ENCODE assay signal across 10 mouse cellular contexts in genomic region chr5:120439887-120440670, GRCm38 (mm10). TPM values are rescaled to one million over a fixed set of nuclear protein-coding genes. Genes with fewer than 3 reads are reported as not detected.
A peak's percentile ranks its signal among the peaks of the same experiment; 100 is the strongest.
DNase-seq lines count a peak whose midpoint lies in the region; ATAC-seq and TF ChIP-seq lines count a peak whose summit lies in the region.
"Had no signal": no experiment of that assay in that cellular context is flagged by ENCODE, and none has a peak within 500 bp of the region (broad histone marks: within the 10 kb centered on the region; RNA-seq: fewer than 3 reads in every experiment).

No protein-coding gene starts in this region.

- peak overlapping the region; percentile 68 for H3K4me2 ChIP-seq in heart, embryonic 15.5 days
- H3K4me2 ChIP-seq in liver, embryonic 16.5 days (ENCODE audit: low read depth, low read length) = peak overlapping the region; percentile 27; the same call in 1 of the 2 replicates

- peaks cover 6% of the 10 kb centered on the region; the same call in 1 of the 2 replicates for H3K27me3 ChIP-seq in cerebellum, adult 2 months (ENCODE audit: control insufficient read depth, insufficient read depth, low read length)
- peaks cover 27% of the 10 kb centered on the region for H3K27me3 ChIP-seq in ES-Bruce4 (ENCODE audit: control insufficient read depth, insufficient read depth, low read length, poor library complexity, severe bottlenecking)
- peaks cover 89% of the 10 kb centered on the region for H3K27me3 ChIP-seq in heart, embryonic 15.5 days
- peaks cover 67% of the 10 kb centered on the region for H3K27me3 ChIP-seq in liver, embryonic 16.5 days (ENCODE audit: control insufficient read depth, insufficient read depth, low read depth, low read length)

- peak overlapping the region; percentile 62 for H3K4me3 ChIP-seq in cerebellum, adult 2 months (replicated peaks; ENCODE audit: insufficient read depth, low read depth, low read length)
- H3K4me3 ChIP-seq in ES-Bruce4 (ENCODE audit: low read depth, low read length) = peak overlapping the region; percentile 29; the same call in 1 of the 2 replicates
- peak overlapping the region; percentile 47 for H3K4me3 ChIP-seq in heart, embryonic 15.5 days
- no peak overlapping the region for H3K4me3 ChIP-seq in liver, embryonic 16.5 days (ENCODE audit: low read depth, low read length)

- no peak overlapping the region for H3K27ac ChIP-seq in cerebellum, adult 2 months (ENCODE audit: insufficient read depth, low read length)
- H3K27ac ChIP-seq in ES-Bruce4 (ENCODE audit: insufficient read depth, low read length) = no peak overlapping the region
- no peak overlapping the region for H3K27ac ChIP-seq in heart, embryonic 15.5 days
- no peak overlapping the region for H3K27ac ChIP-seq in liver, embryonic 16.5 days (ENCODE audit: low read length)
- H3K27ac ChIP-seq: macrophage had no signal

- TF ChIP-seq CTCF in cerebellum, adult 2 months (IDR thresholded peaks at IDR 0.05; ENCODE audit: borderline replicate concordance, insufficient read depth, low read depth, low read length) = no peak
- no peak for TF ChIP-seq CTCF in ES-Bruce4 (IDR thresholded peaks at IDR 0.05; ENCODE audit: low read depth, low read length)

- no peaks in the 10 kb centered on the region for H3K9me3 ChIP-seq in ES-Bruce4 (replicated peaks; ENCODE audit: control insufficient read depth, insufficient read depth, low read length, poor library complexity, severe bottlenecking)
- H3K9me3 ChIP-seq in heart, embryonic 15.5 days (replicated peaks) = no peaks in the 10 kb centered on the region
- H3K9me3 ChIP-seq in liver, embryonic 16.5 days (replicated peaks; ENCODE audit: control insufficient read depth, low read length) = no peaks in the 10 kb centered on the region

- no peak for ATAC-seq in cerebellum, adult (ENCODE audit: insufficient number of reproducible peaks, low FRiP score, low TSS enrichment)
- no peak for ATAC-seq in heart, embryonic 15.5 days (replicated peaks; ENCODE audit: insufficient number of reproducible peaks, insufficient read depth, low FRiP score, low read depth)
- no peak for ATAC-seq in liver, embryonic 16.5 days (ENCODE audit: low read depth)

- no peaks in the 10 kb centered on the region; the same call in 1 of the 2 replicates for H3K4me1 ChIP-seq in cerebellum, adult 2 months (ENCODE audit: control insufficient read depth, insufficient read depth, low read length)
- H3K4me1 ChIP-seq in ES-Bruce4 (ENCODE audit: control insufficient read depth, insufficient read depth, low read length) = peaks cover 1% of the 10 kb centered on the region
- H3K4me1 ChIP-seq in heart, embryonic 15.5 days (replicated peaks) = peaks cover 31% of the 10 kb centered on the region
- no peaks in the 10 kb centered on the region; the same call in 1 of the 2 replicates for H3K4me1 ChIP-seq in liver, embryonic 16.5 days (ENCODE audit: control insufficient read depth, low read depth, low read length)

- H3K36me3 ChIP-seq in ES-Bruce4 (ENCODE audit: control insufficient read depth, insufficient read depth, low read length, poor library complexity, severe bottlenecking) = no peaks in the 10 kb centered on the region
- no peaks in the 10 kb centered on the region for H3K36me3 ChIP-seq in heart, embryonic 15.5 days
- no peaks in the 10 kb centered on the region for H3K36me3 ChIP-seq in liver, embryonic 16.5 days (ENCODE audit: control insufficient read depth, insufficient read depth)

- TF ChIP-seq POLR2A in cerebellum, adult 2 months (IDR thresholded peaks at IDR 0.05; ENCODE audit: borderline replicate concordance, insufficient read depth, low read length) = no peak
- TF ChIP-seq POLR2A in ES-Bruce4 (IDR thresholded peaks at IDR 0.05; ENCODE audit: insufficient read depth, low read length) = no peak

- TF ChIP-seq EP300 in ES-Bruce4 (IDR thresholded peaks at IDR 0.05; ENCODE audit: insufficient read depth, low read depth, low read length) = no peak

- peak overlapping the region; percentile 32 for H3K9ac ChIP-seq in ES-Bruce4 (ENCODE audit: low read depth, poor library complexity, severe bottlenecking)
- H3K9ac ChIP-seq in heart, embryonic 15.5 days = 0 out of 2 replicates have a peak overlapping the region, but pooled peaks have one; percentile 6
- no peak overlapping the region for H3K9ac ChIP-seq in liver, embryonic 16.5 days (ENCODE audit: low read depth, low read length)

- under 1% methylated on average over 61 of the region's 61 CpGs for WGBS in cerebellum, adult 2 months
- whole genome bisulfite sequencing in heart, embryonic 15.5 days = 1% methylated on average over 61 of the region's 61 CpGs
- WGBS in liver, embryonic 16.5 days (ENCODE audit: insufficient replicate concordance) = 2% methylated on average over 61 of the region's 61 CpGs

- peak in 1 of 2 experiments; percentile 44 for DNase-seq in cerebellum, adult 2 months
- no peak for DNase-seq in right cerebral cortex, postnatal 25 days
- no peak for DNase-seq in spleen, adult 12 weeks (ENCODE audit: low spot score)
- DNase-seq in frontal cortex, postnatal 25 days (ENCODE audit: low spot score in 2 of 2) = no peak

RNA-seq across cellular contexts. Expression of gene Lhx5, which starts 8.6 kb away (rescaled TPM):
- 7.7 and 9.7 TPM in 2 replicates for polyA plus RNA-seq in cerebellum, adult 2 months (2012; rRNA removed)
- polyA plus RNA-seq in ES-Bruce4 (2011; ENCODE audit: insufficient read depth, insufficient read length, low read depth, missing spikeins) = 0.24 TPM in 1 of 2 replicates, not detected in the other
- polyA plus RNA-seq in heart, embryonic 15.5 days (2015; fragmentation: Nextera tagmentation; extraction: Ambion mirVana) = not detected in 2 replicates
- polyA plus RNA-seq in liver, embryonic 16.5 days (2015; fragmentation: Nextera tagmentation; extraction: Ambion mirVana) = not detected in 2 replicates
- polyA plus RNA-seq: macrophage; urinary bladder, adult 2 months had no signal

RNA-seq across cellular contexts. Expression of gene Sdsl, which starts 32.5 kb away (rescaled TPM):
- 13.6 and 16.7 TPM in 2 replicates for polyA plus RNA-seq in cerebellum, adult 2 months (2012; rRNA removed)
- not detected in 2 replicates for polyA plus RNA-seq in ES-Bruce4 (2011; ENCODE audit: insufficient read depth, insufficient read length, low read depth, missing spikeins)
- 14.3 and 15.8 TPM in 2 replicates for polyA plus RNA-seq in heart, embryonic 15.5 days (2015; fragmentation: Nextera tagmentation; extraction: Ambion mirVana)
- polyA plus RNA-seq in liver, embryonic 16.5 days (2015; fragmentation: Nextera tagmentation; extraction: Ambion mirVana) = 6.5 and 8.2 TPM in 2 replicates
- polyA plus RNA-seq: macrophage had no signal

RNA-seq across cellular contexts. Expression of gene Sds, which starts 36.2 kb away (rescaled TPM):
- 0.36 and 0.52 TPM in 2 replicates for polyA plus RNA-seq in cerebellum, adult 2 months (2012; rRNA removed)
- not detected in 2 replicates for polyA plus RNA-seq in ES-Bruce4 (2011; ENCODE audit: insufficient read depth, insufficient read length, low read depth, missing spikeins)
- polyA plus RNA-seq in heart, embryonic 15.5 days (2015; fragmentation: Nextera tagmentation; extraction: Ambion mirVana) = 0.33 TPM in 1 of 2 replicates, not detected in the other
- polyA plus RNA-seq in liver, embryonic 16.5 days (2015; fragmentation: Nextera tagmentation; extraction: Ambion mirVana) = 3.2 and 4.3 TPM in 2 replicates
- polyA plus RNA-seq: macrophage; urinary bladder, adult 2 months had no signal
